Mouse (Mus musculus): Measurements from ENCODE around the gene Inka2.

GRCm38 (mm10) chr3:105704031-105705008, at the start of gene Inka2:
- TF ChIP-seq CTCF (IDR thresholded peaks at IDR 0.05; ENCODE audit: low read depth, low read length) = no peak
- TF ChIP-seq GATA1 (IDR thresholded peaks at IDR 0.05; ENCODE audit: borderline replicate concordance, low read length) = no peak
- TF ChIP-seq TAL1 (conservative IDR thresholded peaks at IDR 0.05; ENCODE audit: low read depth, low read length) = no peak
- no peak for TF ChIP-seq GATA2 (IDR thresholded peaks at IDR 0.05; ENCODE audit: borderline replicate concordance, low read depth, low read length)

Data from G1E (cell line).